9 mouse cellular contexts compared by ENCODE assay signal in the genomic region with DNA sequence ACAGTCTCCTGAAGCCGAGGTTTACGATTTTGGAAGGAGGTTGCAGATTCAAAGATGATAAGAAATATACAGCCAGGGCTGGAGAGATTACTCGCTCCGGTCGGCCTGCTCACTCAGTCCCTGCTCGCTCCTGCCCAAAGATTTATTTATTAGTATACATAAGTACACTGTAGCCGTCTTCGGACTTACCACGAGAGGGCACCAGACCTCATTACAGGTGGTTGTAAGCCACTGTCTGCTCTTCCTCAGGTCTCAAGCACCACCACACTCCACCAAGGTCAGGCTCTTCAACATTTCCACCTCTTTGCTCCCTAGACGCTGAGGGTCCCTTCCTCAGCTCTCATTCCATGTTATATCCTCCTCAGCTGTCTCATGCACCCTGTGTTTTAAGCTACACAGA. TPM values are rescaled to one million over a fixed set of nuclear protein-coding genes. Genes with fewer than 3 reads are reported as not detected.
DNase-seq lines count a peak whose midpoint lies in the region; ATAC-seq and TF ChIP-seq lines count a peak whose summit lies in the region.
"Not testable (repeated sequence)": the region's sequence is repeated elsewhere in the genome, so short reads cannot be mapped to it uniquely, and the experiment has no call there.
"Had no signal": no experiment of that assay in that cellular context is flagged by ENCODE, and none has a peak within 500 bp of the region (broad histone marks: within the 10 kb centered on the region; RNA-seq: fewer than 3 reads in every experiment).

No protein-coding gene starts in this region.

- not testable (repeated sequence) for H3K36me3 ChIP-seq in heart, postnatal 0 days (replicated peaks; ENCODE audit: control insufficient read depth, insufficient read depth, low read length); liver, embryonic 15.5 days (replicated peaks); midbrain, postnatal 0 days (ENCODE audit: insufficient read depth, low read length); stomach, embryonic 14.5 days (ENCODE audit: control insufficient read depth, insufficient read depth, low read length)

- not testable (repeated sequence) for H3K9ac ChIP-seq in heart, postnatal 0 days (replicated peaks; ENCODE audit: low read depth, low read length); liver, embryonic 15.5 days; midbrain, postnatal 0 days (replicated peaks; ENCODE audit: low read length, poor library complexity, severe bottlenecking); stomach, embryonic 14.5 days (replicated peaks; ENCODE audit: low read depth, low read length)

- not testable (repeated sequence) for H3K4me3 ChIP-seq in heart, postnatal 0 days (ENCODE audit: low read depth, low read length); liver, embryonic 15.5 days (replicated peaks); midbrain, postnatal 0 days (ENCODE audit: low read depth, low read length); stomach, embryonic 14.5 days (ENCODE audit: low read depth, low read length)

- H3K27me3 ChIP-seq in heart, postnatal 0 days (ENCODE audit: control insufficient read depth, insufficient read depth, low read length); liver, embryonic 15.5 days; midbrain, postnatal 0 days (ENCODE audit: insufficient read depth, low read length); stomach, embryonic 14.5 days (ENCODE audit: control insufficient read depth, insufficient read depth, low read length): not testable (repeated sequence)

- TF ChIP-seq EP300 in heart, postnatal 0 days (IDR thresholded peaks at IDR 0.05; ENCODE audit: low read depth), result not testable (repeated sequence)

- not testable (repeated sequence) for H3K4me2 ChIP-seq in heart, postnatal 0 days (ENCODE audit: low read depth, low read length); liver, embryonic 15.5 days; midbrain, postnatal 0 days (ENCODE audit: low read depth, low read length, poor library complexity, severe bottlenecking); stomach, embryonic 14.5 days (replicated peaks; ENCODE audit: low read depth, low read length)

- not testable (repeated sequence) for H3K9me3 ChIP-seq in heart, postnatal 0 days (replicated peaks; ENCODE audit: control insufficient read depth, low read length); liver, embryonic 15.5 days (replicated peaks); midbrain, postnatal 0 days (ENCODE audit: low read length); stomach, embryonic 14.5 days (ENCODE audit: control insufficient read depth, low read depth, low read length)

- not testable (repeated sequence) for ATAC-seq in heart, postnatal 0 days (ENCODE audit: insufficient read depth, low read depth); midbrain, postnatal 0 days (ENCODE audit: low FRiP score)
- ATAC-seq in liver, embryonic 15.5 days (ENCODE audit: insufficient read depth), result peak; percentile 53
- peak; percentile 56; the same call in 1 of the 2 replicates for ATAC-seq in stomach, embryonic 14.5 days (ENCODE audit: insufficient number of reproducible peaks, insufficient read depth, low FRiP score, low read depth)

- not testable (repeated sequence) for H3K27ac ChIP-seq in heart, postnatal 0 days (ENCODE audit: low read depth); liver, embryonic 15.5 days (replicated peaks); midbrain, postnatal 0 days (ENCODE audit: low read depth, low read length); stomach, embryonic 14.5 days (ENCODE audit: low read length)

- 45% methylated on average over 10 of the region's 10 CpGs for WGBS in heart, postnatal 0 days
- 22% methylated on average over 10 of the region's 10 CpGs for WGBS in liver, embryonic 15.5 days (ENCODE audit: insufficient replicate concordance)
- WGBS in midbrain, postnatal 0 days, result 44% methylated on average over 10 of the region's 10 CpGs
- 27% methylated on average over 10 of the region's 10 CpGs for WGBS in stomach, embryonic 14.5 days

- H3K4me1 ChIP-seq in heart, postnatal 0 days (ENCODE audit: control insufficient read depth, insufficient read depth); liver, embryonic 15.5 days (replicated peaks); midbrain, postnatal 0 days (ENCODE audit: insufficient read depth, low read length); stomach, embryonic 14.5 days (ENCODE audit: control insufficient read depth, insufficient read depth, low read length): not testable (repeated sequence)

- peak; percentile 37; the same call in 1 of the 2 replicates for TF ChIP-seq CTCF in heart, postnatal 0 days (IDR thresholded peaks at IDR 0.05; ENCODE audit: low read depth)
- TF ChIP-seq CTCF in midbrain, postnatal 0 days (IDR thresholded peaks at IDR 0.05), result peak; percentile 57

- DNase-seq in A20 (ENCODE audit: low read depth, low spot score), result peak; percentile 65
- peak; percentile 71 for DNase-seq in adrenal gland, postnatal 10 days
- DNase-seq in embryo, embryonic 11 days, result peak; percentile 57
- not testable (repeated sequence) for DNase-seq in heart, postnatal 0 days (ENCODE audit: low spot score)
- DNase-seq in kidney, postnatal 10 days, result peak; percentile 84
- DNase-seq in midbrain, postnatal 0 days (ENCODE audit: low spot score), result peak; percentile 28

RNA-seq across cellular contexts. Expression of a gene that starts 3.1 kb away (rescaled TPM):
- total RNA-seq in adrenal gland, postnatal 10 days (2021), result under 1 TPM; 0.18 to 0.64 TPM
- 0.08 TPM in 1 of 2 replicates, not detected in the other for total RNA-seq in heart, postnatal 0 days (2014; rRNA removed; ENCODE audit: low replicate concordance)
- not detected in 2 replicates for polyA plus RNA-seq in heart, postnatal 0 days (2015; fragmentation: Nextera tagmentation; extraction: Ambion mirVana)
- polyA plus RNA-seq in liver, embryonic 15.5 days (2015; fragmentation: Nextera tagmentation; extraction: Ambion mirVana), result not detected in 2 replicates
- total RNA-seq in midbrain, postnatal 0 days (2014; rRNA removed), result not detected in 2 replicates
- polyA plus RNA-seq in midbrain, postnatal 0 days (2015; fragmentation: Nextera tagmentation; extraction: Ambion mirVana), result not detected in 2 replicates
- not detected in 2 replicates for polyA plus RNA-seq in stomach, embryonic 14.5 days (2014; fragmentation: Nextera tagmentation; extraction: Ambion mirVana)
- polyA plus RNA-seq: inflammation-experienced regulatory T-cells, adult 6 months had no signal

RNA-seq across cellular contexts. Expression of a gene that starts 15.1 kb away (rescaled TPM):
- under 1 TPM in 1 of 2 experiments, not detected in 1; 0.67 TPM for total RNA-seq in adrenal gland, postnatal 10 days (2021)
- total RNA-seq in heart, postnatal 0 days (2014; rRNA removed; ENCODE audit: low replicate concordance), result not detected in 2 replicates
- polyA plus RNA-seq in heart, postnatal 0 days (2015; fragmentation: Nextera tagmentation; extraction: Ambion mirVana), result not detected in 2 replicates
- 0.17 and 0.25 TPM in 2 replicates for polyA plus RNA-seq in liver, embryonic 15.5 days (2015; fragmentation: Nextera tagmentation; extraction: Ambion mirVana)
- not detected in 2 replicates for total RNA-seq in midbrain, postnatal 0 days (2014; rRNA removed)
- not detected in 2 replicates for polyA plus RNA-seq in midbrain, postnatal 0 days (2015; fragmentation: Nextera tagmentation; extraction: Ambion mirVana)
- 0.41 TPM in 1 of 2 replicates, not detected in the other for polyA plus RNA-seq in stomach, embryonic 14.5 days (2014; fragmentation: Nextera tagmentation; extraction: Ambion mirVana)

RNA-seq across cellular contexts. Expression of a gene that starts 15.2 kb away (rescaled TPM):
- 1 to 10 TPM; 1.2 to 1.8 TPM for total RNA-seq in adrenal gland, postnatal 10 days (2021)
- not detected in 2 replicates for total RNA-seq in heart, postnatal 0 days (2014; rRNA removed; ENCODE audit: low replicate concordance)
- polyA plus RNA-seq in heart, postnatal 0 days (2015; fragmentation: Nextera tagmentation; extraction: Ambion mirVana), result not detected in 2 replicates
- not detected in 2 replicates for polyA plus RNA-seq in liver, embryonic 15.5 days (2015; fragmentation: Nextera tagmentation; extraction: Ambion mirVana)
- total RNA-seq in midbrain, postnatal 0 days (2014; rRNA removed), result not detected in 2 replicates
- polyA plus RNA-seq in midbrain, postnatal 0 days (2015; fragmentation: Nextera tagmentation; extraction: Ambion mirVana), result not detected in 2 replicates
- not detected in 2 replicates for polyA plus RNA-seq in stomach, embryonic 14.5 days (2014; fragmentation: Nextera tagmentation; extraction: Ambion mirVana)
- polyA plus RNA-seq: inflammation-experienced regulatory T-cells, adult 6 months had no signal

RNA-seq across cellular contexts. Expression of a gene that starts 26.5 kb away (rescaled TPM):
- under 1 TPM in 1 of 2 experiments, not detected in 1; 0.70 TPM for total RNA-seq in adrenal gland, postnatal 10 days (2021)
- not detected in 2 replicates for total RNA-seq in heart, postnatal 0 days (2014; rRNA removed; ENCODE audit: low replicate concordance)
- not detected in 2 replicates for polyA plus RNA-seq in heart, postnatal 0 days (2015; fragmentation: Nextera tagmentation; extraction: Ambion mirVana)
- not detected in 2 replicates for polyA plus RNA-seq in liver, embryonic 15.5 days (2015; fragmentation: Nextera tagmentation; extraction: Ambion mirVana)
- total RNA-seq in midbrain, postnatal 0 days (2014; rRNA removed), result not detected in 2 replicates
- polyA plus RNA-seq in midbrain, postnatal 0 days (2015; fragmentation: Nextera tagmentation; extraction: Ambion mirVana), result not detected in 2 replicates
- not detected in 2 replicates for polyA plus RNA-seq in stomach, embryonic 14.5 days (2014; fragmentation: Nextera tagmentation; extraction: Ambion mirVana)
- polyA plus RNA-seq: inflammation-experienced regulatory T-cells, adult 6 months had no signal

RNA-seq across cellular contexts. Expression of a gene that starts 33.9 kb away (rescaled TPM):
- 10 to 100 TPM; 67.7 to 72.2 TPM for total RNA-seq in adrenal gland, postnatal 10 days (2021)
- total RNA-seq in heart, postnatal 0 days (2014; rRNA removed; ENCODE audit: low replicate concordance), result 23.6 and 31.0 TPM in 2 replicates
- 7.0 and 7.1 TPM in 2 replicates for polyA plus RNA-seq in heart, postnatal 0 days (2015; fragmentation: Nextera tagmentation; extraction: Ambion mirVana)
- polyA plus RNA-seq in liver, embryonic 15.5 days (2015; fragmentation: Nextera tagmentation; extraction: Ambion mirVana), result 8.9 and 9.7 TPM in 2 replicates
- total RNA-seq in midbrain, postnatal 0 days (2014; rRNA removed), result 12.4 and 13.5 TPM in 2 replicates
- 2.0 and 2.6 TPM in 2 replicates for polyA plus RNA-seq in midbrain, postnatal 0 days (2015; fragmentation: Nextera tagmentation; extraction: Ambion mirVana)
- polyA plus RNA-seq in stomach, embryonic 14.5 days (2014; fragmentation: Nextera tagmentation; extraction: Ambion mirVana), result 7.3 and 9.2 TPM in 2 replicates
